Mouse (Mus musculus) erythroblast, embryonic 14.5 days (primary cell): ENCODE data around the gene Numb.

Experiments used
- GATA1 ChIP-seq: IDR thresholded peaks from 2 replicates; pipeline ENCODE4 v1.6.1; 2012; ENCODE audit warnings: low read length, inconsistent platforms, mixed read lengths
- TAL1 ChIP-seq: IDR thresholded peaks from 3 replicates; pipeline ENCODE4 v1.6.1; 2012; ENCODE audit warnings: low read length, inconsistent platforms, mixed read lengths

GRCm38 (mm10) chr12:83770418-83771256 lies 151.1 kb downstream of the Numb start:
- TF ChIP-seq GATA1 (no peak), TAL1 (no peak)
